Mouse (Mus musculus): ENCODE measurements around the gene Shf.

- TF ChIP-seq EP300 (IDR thresholded peaks at IDR 0.05; ENCODE audit: insufficient read depth, low read depth, low read length) (no peak), POLR2A (IDR thresholded peaks at IDR 0.05; ENCODE audit: insufficient read depth, low read depth, low read length) (no peak)
These were observed 6.1 kb downstream of the Shf start for GRCm38 (mm10) chr2:122362622-122363523.

Measured in heart, adult 2 months (tissue).